Mouse (Mus musculus) layer of hippocampus, postnatal 14 days (tissue): ENCODE results near the gene Vps13d. TPM values are rescaled to one million over a fixed set of nuclear protein-coding genes. Genes with fewer than 3 reads are reported as not detected.

Source experiments
- DNase-seq, 2 experiments: peaks; one replicate each; pipeline ENCODE4 v3.0.0; 2021 to 2022; ENCODE audit warnings: low spot score in 2 of 2, mixed read lengths in 1 of 2
- total RNA-seq, 2 experiments: library from RNA; stranded (reverse); gene quantifications; 2 replicates each; pipeline ENCODE4 v1.2.3; 2021

The Vps13d gene
- total RNA-seq, 2 experiments from 2014 or later = 68.2 to 75.9 TPM

DNA sequence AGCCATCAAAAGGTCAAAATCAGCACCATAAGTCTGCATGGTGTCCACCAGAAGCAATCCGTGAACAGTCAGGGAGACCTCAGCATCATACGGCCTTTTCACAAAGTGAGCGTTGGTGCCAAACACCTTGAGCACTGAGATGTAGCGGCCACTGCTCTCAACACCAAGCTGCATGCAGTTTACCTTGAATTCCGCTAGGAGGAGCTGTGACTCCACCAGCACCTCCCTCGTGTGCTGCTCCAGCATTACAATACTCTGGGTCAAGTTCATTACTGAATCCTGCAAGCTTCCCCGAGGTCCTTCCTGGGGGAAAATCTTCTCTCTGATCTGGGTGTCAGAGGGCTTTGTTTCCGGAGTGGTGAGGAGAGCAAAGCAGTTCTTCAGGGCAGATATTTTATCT, 38.8 kb downstream of the Vps13d start:
- peak; percentile 41 to 45 for DNase-seq

DNA sequence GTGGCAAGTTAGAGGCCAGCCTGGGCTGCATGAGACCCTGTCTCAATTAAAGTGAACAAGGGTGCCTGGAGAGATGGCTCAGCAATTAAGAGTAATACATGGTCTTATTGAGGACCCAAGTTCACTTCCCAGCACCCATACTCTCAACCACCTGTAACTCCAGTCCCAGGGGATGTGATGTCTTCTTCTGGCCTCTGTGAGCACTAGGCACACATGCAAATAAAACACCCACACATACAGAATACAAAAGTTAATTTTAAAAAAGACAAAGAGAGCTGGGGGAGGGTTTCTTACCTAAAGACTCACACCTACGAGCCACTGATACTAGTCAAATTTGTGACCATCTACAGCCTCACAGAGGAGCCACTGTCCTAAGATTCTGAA, 43.7 kb downstream of the Vps13d start:
- DNase-seq = no peak

DNA sequence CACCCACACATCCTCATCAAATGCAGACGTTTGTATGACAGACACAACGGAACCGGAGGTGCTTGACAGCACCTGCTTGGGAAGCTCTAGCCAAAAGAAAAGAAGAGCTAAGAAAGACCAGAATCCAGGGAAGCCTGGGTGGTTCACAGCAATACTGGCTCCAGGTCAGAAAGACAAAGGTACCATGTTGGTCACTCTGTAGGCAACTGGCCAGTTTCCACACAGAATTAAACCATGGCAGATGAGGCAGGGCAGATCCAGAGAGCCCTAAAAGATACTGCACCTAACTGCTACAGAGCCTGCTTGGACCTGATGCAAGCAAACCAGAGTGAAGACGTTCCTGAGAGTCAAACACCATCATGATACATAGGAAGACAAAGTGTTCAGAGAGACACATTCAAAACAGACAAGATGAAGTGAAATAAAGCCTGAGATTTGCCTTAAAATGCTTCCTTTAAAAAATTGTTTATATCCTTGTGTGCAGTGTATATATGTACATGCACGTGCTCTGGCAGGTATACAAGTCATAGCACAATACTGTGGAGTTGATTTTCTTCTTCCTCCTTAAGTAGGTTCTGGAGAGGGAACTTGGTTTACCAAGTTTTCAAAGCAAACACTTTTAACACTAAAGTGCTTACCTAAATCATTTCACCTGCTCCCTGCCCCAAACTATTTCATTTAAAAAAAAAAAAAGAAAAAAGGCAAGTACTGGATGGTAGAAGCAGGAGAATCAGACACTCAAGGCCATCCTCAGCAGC, 44.3 kb downstream of the Vps13d start:
- DNase-seq = no peak

DNA sequence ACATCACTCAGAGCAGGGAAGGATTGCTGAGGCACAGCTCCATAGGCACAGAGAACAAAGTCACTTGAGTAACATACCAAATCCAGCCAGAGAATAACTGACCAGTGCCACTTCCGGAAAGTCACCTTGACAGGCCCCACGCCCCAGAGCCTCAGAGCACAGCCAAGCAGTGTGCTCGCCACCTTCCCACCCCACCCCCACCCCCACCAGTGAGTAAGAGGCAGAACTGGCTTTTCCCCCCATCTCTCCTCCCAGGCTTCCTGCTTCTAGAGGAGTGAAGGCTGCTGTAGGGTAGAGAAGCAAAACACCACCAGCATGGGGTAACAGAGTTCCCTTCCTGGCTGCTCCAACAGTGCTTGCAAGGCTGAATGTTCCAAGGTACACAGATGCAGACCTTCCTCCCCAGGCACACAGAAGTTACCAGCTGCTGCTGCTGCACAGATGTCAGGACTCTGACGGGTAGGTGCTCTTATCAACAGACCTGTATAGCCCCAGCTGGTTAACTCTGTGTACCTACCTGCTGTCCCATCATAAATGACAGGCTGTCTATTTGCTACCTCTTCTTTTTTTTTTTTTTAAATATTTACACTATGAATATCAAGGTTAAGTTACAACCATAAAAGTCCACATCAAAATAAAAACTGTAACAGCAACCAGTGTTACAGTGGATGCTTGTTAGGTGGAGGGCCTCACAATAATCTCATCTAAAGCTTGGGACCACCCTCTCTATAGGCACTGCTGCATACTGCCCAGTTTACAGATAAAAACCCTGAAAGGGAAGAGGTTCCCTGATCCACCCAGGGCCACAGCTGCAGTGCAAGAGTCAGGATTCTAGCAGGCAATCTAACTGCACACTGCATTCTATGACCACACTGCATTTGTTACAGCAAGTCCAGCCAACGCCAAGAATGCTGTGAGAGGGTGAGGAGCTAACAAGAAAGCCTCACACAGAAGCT, 47.5 kb downstream of the Vps13d start:
- DNase-seq = no peak

DNA sequence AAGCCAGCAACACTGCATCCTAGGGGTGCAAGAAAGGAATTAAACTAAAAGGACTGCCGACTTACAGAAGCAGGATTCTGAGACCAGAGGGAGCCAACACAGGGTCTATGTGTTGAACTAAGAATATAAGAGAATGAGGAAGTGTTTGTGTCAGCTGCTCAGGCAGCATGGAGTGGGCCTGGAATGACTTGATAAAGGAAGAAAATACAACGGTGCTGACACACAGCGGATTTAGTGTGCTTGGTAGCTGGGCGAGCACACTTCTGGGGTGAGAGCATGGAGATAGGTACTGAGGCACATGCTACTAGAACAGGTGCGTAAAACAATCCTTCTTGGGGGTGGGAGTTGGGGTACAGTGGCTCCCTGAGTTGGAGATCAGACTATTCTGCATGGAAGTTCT, 51.3 kb downstream of the Vps13d start:
- DNase-seq = no peak

DNA sequence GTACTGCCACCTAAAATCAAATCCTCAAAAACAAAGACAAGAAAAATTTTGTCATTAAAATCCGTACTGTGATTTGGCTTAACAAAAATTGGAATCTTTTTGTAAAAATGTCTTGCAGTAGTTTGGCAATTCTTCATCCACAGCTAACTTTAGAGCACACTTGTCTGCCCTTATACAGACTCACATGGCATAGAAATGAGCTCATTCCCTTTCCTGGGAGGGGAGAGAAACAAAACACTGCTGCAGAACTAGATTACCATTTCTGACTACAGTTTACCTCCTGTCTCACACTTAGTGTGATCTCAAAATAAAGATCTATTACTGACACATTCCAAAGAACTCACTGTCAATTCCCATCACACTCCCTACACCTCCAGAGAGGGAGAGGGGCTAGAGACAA, 58.1 kb downstream of the Vps13d start:
- DNase-seq = no peak

DNA sequence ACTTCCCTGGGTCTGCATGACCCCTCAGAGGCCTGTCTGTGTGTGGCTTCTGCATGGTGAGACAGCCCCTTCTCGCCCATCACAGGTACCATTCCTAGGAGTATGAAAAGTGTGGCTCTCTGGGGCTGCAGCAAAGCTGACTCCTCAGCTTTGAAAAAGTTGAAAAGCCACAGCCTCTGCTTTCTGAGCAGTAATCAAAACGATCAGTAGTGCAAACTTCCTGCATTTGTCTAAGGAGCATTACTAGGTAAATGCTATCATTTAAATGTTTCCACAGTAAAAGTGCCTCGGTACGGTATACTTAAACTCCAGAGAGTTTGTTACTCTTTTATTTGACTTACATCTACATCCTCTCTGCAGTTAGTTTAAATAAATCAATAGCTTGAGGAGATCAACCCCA, 59.3 kb downstream of the Vps13d start:
- DNase-seq = no peak

DNA sequence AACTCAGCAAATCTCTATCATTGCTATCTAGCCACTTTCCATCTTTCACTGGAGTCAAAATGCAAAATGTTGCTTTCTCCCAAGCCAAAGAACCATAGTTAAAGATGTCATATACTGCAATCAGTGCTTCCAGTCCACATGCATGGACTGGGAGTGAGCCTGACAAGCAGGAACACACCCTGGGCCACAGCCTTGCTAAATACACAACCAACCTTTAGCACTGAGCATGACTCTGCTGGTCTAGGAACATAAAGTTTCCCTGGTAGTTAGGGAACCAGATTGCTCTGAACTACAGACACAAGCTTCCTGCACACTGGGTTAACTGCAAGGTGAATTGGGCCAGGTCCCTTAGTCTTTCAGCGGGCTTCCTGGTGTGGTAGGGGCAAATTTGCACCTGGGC, 64.0 kb downstream of the Vps13d start:
- DNase-seq = no peak

DNA sequence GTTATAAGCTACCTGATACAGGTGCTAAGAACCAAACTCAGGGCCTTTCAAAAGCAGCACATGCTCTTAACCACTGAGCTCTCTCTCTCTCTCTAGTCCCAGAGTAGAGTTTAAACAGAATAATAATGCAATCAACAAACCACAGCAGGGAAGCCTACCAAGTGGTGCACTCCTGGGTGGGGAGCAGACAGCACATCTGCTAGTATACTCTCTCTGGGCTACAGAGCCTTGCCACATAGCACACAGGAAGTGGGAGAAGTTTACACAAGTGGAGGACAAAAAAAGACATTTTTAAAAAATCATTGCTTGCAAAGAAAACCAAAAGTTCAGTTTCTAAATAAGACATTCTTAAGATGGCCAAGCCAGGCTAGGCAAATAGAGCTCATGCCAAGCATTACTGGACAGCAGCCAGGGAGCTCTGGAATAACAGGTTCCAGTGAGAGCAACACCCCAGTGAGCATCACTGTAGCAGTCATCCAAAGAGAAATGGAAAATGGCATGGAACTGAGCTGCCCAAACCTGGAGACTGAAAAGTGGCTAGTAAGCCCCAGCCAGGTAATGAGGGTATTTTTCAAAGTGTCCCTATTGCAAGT, 64.8 kb downstream of the Vps13d start:
- DNase-seq = peak in 1 of 2 experiments; percentile 33

DNA sequence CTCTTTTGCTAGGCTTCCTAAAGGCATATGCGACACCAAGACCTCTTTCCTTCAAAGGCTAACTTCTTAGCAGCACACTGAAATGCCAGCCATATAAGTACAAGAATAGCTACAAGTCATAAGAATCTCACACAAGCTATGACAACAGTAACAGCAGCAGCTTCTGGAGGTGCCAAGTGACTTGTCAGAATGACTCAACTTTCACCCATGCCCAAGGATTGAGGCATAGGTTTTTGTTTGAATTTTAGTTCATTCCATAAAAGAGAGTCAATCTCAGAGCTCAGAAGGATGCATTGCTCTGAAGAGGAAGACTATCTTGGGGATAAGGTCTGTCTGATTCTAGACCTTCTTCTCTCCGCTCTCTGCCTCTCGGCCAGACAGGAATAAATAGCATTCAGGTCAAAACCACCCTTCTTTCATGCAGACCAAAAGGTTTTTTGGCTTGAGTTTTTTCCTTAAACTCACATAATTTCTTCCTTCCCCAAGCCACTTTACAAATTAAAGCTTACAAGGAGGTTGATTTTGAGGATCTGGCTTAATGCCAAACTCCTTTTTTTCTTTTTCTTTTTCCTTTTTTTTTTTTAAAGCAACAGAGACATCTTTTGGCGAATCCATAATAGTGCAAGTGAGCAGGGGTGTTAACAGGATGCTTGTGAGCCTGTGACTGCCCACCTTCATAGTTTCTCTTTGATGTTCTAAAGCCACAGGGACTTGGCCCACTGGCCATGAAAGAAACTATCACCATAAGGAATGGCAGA, 69.2 kb downstream of the Vps13d start:
- peak in 1 of 2 experiments; percentile 34 for DNase-seq

DNA sequence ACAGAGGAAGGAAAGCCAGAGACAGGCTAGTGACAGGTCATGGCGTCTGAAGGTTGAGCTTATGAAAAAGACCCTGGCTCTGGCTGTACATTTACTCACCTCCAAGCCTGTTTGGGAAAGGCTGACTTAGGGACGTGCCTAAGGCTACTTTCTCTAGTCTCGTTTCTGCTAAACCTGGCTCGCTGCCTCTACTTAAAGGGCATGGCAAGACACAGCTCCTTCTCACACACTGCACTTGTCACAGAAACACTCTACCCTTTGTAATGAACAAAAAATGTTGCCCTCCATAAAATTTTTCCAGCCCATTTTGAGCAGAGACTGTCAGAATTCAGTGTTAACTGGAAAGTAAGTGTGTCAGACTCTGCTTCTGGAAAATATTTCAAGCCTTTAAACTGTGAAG, 70.4 kb downstream of the Vps13d start:
- no peak for DNase-seq

DNA sequence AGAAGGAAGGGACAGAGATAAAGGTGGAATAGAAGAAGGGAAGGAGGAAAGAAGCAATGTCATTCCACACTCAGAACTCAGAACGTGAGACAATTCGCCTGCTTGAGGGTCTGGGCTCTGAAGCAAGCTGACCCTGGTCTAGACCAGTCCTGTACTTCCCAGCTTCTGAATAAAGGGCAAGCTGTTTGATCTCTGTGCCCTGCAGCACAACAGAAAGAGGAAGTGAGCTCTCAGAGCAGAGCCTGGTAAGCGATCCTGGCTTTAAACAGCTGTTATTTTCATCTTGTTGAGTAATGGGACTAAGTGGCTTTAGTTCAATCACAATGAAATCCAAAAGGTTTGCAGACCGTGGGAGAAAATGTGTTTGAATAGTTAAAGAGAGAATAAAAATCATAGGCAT, 83.2 kb downstream of the Vps13d start:
- no peak for DNase-seq

DNA sequence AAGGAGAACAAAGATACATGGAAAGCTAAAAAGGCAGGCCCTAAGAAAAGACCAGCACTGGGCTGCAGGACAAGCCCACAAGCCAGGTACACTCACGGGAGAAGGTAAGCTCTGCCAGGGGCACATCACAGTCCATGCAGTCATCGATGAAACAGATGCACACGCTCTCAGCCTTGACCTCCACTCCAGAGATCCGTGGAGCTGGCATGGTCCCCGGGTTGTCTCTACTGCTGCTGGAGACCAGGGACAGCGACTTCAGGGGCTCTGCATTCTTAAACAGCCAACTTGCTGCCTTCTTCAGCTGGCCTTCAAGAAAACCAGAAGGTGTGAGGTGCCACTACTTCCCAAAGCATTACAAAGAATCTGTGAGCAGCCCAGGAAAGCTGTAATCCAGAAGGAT, 84.1 kb downstream of the Vps13d start:
- DNase-seq = no peak

DNA sequence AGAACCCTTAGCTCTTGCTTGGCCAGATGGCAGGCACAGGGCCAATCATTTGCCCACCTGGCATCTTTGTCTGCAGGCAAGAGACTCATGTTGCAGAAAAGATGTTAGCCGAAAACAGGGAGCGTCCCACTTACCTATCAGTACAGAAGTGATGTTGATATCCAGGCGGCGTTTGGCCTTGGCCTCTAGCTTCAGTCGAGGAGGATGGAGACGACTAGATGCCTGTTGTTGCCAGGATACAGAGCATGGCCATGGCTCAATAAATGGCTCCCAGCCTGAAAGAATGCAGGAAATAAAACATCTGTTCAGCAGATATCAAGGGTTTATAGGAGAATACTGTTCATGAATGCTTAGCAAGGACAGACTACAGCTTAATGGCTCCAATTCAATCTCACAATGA, 88.0 kb downstream of the Vps13d start:
- no peak for DNase-seq

DNA sequence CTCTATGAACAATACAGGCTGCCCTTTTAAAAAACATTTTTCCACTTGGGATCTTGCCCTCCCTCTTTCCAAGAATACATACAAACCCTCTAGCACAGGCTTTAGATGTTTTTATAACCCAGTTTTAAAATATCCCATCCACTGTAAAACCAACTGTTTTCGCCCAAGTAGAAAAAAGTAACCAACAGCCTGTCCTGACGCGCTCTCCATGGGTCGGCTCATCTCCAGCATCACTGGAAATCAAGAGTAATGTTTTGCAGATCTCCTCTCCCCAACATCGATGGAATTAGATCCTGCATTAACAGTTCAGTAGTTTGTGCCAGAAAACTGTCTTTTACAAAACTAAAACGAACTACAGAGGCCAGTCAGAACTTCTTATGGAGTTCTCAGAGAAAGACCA, 89.5 kb downstream of the Vps13d start:
- DNase-seq = no peak

DNA sequence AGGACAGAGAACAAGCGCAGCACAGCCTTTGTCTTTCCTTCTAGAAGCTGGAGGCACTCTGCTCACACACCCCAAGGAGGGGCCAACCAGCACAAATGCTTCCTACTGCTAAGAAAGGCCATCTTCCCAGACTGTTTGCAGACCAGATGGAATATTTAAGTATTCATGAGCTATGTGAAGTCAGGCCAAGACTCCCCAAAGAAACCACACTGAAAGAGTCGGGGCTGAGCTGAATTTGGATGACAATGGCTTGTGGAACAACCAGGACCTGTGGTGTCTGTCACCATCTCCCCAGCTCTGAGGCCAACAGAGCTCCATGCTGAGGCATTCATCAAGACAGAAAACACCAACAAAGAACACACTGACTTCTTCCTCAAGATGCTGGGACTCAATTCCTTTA, 89.9 kb downstream of the Vps13d start:
- peak in 1 of 2 experiments; percentile 39 for DNase-seq

DNA sequence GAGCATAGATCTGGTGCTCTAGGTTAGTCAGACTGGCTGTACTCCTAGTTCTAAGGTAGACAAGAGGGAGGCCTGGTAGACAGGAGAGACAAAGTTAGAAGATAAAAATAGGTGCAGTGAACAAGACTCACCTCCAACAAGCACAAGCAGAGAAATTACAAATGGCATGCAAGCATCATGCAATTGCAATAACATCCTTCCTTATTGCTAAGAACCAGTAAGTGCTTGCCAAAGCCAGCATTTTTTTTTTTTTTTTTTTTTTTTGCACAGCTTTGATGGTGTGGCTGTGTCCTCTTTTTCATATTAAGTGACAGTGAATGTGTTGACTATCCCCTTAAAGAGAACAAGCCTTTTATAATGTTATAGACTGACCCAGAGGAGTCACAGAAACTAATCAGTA, 91.2 kb downstream of the Vps13d start:
- no peak for DNase-seq

DNA sequence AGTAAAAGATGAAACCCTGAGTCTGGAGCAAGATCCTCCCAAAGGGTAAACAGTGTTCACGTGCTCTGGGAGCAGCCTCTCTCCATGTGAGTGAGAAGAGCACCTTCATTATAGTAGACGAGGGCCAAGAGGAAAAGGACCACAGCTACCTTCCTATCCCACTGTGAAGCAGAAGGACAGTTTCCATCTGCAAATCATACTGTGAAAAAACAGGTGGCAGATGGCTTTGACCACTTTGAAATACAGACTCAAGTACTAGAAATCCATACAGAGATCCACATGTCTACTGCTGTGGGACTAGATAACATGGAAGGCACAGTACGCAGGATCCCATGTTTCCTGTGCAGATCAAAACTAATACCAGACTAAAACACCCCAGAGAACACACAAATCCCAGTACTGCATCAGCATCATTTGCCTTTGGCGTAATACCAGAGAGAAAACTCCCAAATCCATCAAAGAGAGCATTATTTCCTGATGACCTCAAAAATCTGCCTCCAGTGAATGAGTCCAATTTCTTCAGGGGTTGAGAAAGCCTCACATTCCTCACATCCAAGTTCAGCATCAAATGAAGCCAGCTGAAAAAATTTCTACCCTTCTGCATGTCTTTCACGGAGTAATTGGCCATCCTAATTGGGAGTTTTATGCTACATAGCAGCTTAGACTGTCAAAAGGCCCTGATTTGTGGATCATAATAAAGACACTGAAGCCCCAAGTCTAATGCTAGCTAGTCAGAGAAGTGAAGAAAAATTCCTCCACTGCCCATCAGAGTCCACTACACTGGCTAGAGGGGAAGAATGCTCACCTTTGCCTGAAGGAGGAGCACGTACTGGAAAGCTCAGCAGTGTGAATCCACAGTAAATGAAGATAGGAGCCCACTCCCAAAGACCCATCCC, 92.7 kb downstream of the Vps13d start:
- DNase-seq = peak in 1 of 2 experiments; percentile 27

DNA sequence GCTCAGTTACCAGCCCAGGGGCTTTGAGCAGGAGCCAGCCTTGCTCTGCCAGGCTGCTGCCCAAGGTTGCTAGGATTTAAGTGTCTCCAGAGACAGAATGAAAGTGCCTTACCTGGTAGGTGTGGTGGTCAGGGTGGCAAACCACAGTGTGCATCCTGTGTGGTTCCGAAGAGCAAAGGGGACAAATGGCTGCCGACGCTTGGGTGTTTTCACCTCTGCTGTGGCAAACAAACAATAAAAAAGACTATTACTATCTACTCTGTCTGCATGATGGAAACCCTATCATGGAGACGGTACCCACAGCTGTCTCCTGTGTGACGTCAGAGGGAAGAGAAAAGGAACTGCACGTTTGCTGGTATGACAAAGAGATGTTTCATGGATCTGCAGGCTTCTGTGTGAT, 95.0 kb downstream of the Vps13d start:
- no peak for DNase-seq

DNA sequence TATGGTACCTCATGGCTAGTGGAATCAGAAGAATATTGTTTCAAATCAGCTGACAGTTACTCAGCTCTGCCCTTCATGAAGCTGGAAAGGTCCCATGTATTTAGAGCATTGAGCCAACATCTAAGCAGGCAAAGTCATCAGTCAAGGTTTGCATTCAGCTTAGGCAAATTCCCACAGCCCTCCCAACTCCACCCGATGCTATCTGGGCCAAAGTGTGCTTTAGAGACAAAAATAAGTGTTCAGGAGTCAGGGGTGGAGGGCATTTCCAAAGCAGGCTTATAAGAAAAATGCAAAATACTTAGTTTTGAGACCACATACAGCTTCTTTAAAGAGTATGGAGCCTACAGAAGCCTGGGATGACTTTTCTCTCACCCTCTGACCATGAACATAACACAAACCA, 95.5 kb downstream of the Vps13d start:
- no peak for DNase-seq
